Mouse (Mus musculus): ENCODE measurements around the gene Sbf2. TPM values are rescaled to one million over a fixed set of nuclear protein-coding genes. Genes with fewer than 3 reads are reported as not detected.

Gene Sbf2
- total and polyA plus RNA-seq, 2 experiments from 2014 or later, result 21.3 to 64.6 TPM

DNA sequence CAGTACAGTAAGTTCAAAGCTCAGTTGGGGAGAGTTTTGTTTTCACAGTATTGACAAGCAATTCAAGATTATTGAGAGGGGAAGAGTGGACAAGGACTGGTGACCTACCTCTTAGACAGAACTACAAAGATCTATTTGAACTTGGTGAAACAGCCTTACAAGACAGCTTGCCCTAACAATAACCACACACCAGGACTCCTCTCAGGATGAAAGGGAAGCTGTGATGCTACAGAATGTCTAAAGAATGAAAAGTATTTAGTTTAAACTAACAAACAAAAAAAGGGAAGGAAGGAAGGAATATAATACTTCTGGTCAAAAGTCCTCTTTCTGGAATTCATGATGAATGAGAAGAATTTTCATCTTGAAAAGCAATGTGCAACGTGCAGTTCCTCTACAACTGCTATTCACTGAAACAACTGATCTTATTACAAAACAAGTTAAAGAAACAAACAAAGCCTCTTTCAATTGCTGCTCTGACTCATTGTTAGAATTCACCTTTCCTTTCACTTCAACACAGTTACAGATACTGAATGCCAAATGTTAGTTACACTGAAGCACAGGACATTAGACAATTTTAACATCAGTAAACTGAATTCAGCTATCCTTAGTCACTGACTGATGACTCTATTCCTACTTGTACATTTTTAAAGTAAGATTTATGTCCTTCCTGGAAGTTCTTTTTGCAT, 89.5 kb downstream of the Sbf2 start:
- ATAC-seq (ENCODE audit: insufficient read depth, low read depth) (no peak), DNase-seq (ENCODE audit: low spot score) (no peak)
- Histone ChIP-seq H3K27me3 (ENCODE audit: control insufficient read depth, insufficient read depth, low read length) (no peaks in the 10 kb centered on the region), H3K4me3 (ENCODE audit: low read depth, low read length) (no peak overlapping the region), H3K4me1 (ENCODE audit: control insufficient read depth, insufficient read depth) (peaks cover 19% of the 10 kb centered on the region), H3K27ac (ENCODE audit: low read depth) (no peak overlapping the region), H3K9ac (replicated peaks; ENCODE audit: low read depth, low read length) (no peak overlapping the region), H3K4me2 (ENCODE audit: low read depth, low read length) (no peak overlapping the region), H3K36me3 (replicated peaks; ENCODE audit: control insufficient read depth, insufficient read depth, low read length) (no peaks in the 10 kb centered on the region), H3K9me3 (replicated peaks; ENCODE audit: control insufficient read depth, low read length) (no peaks in the 10 kb centered on the region)
- 47% methylated on average over 1 of the region's 1 CpGs for WGBS
- TF ChIP-seq EP300 (IDR thresholded peaks at IDR 0.05; ENCODE audit: low read depth) (no peak), CTCF (IDR thresholded peaks at IDR 0.05; ENCODE audit: low read depth) (no peak)

DNA sequence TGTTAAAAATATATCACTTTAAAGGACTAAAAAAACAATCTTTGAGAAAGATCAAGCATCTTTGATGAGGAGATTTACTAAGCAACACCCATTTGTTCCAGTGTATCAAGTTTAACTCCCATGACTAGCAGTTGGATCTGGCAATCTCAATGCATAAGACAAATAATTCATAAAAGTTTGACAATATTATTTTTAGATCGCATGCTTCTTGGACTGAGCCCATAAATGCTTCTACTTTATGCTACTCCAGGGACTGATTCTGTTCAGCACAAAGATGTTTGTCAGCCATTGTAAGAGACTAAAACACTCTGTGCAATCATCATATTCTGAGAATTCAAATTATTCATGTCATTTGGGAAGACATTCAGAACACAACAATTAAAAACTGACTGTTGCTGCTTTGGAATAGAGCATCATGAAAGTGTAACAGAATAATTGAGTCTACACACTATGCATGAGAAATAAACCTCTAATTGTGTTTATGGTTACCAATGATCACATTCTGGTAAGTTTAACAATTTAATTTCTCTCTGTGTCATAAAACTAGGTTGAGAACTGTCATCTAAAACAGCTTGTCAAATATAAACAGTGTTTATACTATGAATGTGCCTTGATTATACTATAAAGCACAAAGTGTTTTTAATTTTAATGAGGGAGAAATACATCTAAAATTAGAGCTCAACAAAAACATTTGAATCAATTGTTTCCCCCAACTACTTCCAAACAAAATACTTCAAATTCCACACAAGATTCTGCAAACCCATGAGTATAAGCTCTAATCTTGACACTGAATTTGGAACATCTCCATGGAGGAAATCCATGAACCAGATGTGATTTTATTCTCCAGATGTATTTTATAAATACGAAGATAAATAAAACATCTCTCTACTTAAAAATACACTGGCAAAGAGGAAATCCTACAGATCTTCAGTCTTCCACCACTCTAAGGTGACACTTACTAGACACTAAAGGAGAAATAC, 98.2 kb downstream of the Sbf2 start:
- peaks cover 3% of the 10 kb centered on the region; the same call in 1 of the 2 replicates for H3K4me1 ChIP-seq (ENCODE audit: control insufficient read depth, insufficient read depth)
- ATAC-seq (ENCODE audit: insufficient read depth, low read depth) (no peak), DNase-seq (ENCODE audit: low spot score) (no peak)
- TF ChIP-seq EP300 (IDR thresholded peaks at IDR 0.05; ENCODE audit: low read depth), result no peak
- TF ChIP-seq CTCF (IDR thresholded peaks at IDR 0.05; ENCODE audit: low read depth), result no peak
- H3K9me3 ChIP-seq (replicated peaks; ENCODE audit: control insufficient read depth, low read length), result no peaks in the 10 kb centered on the region
- no peak overlapping the region for H3K4me2 ChIP-seq (ENCODE audit: low read depth, low read length)
- H3K36me3 ChIP-seq (replicated peaks; ENCODE audit: control insufficient read depth, insufficient read depth, low read length), result no peaks in the 10 kb centered on the region
- no peak overlapping the region for H3K9ac ChIP-seq (replicated peaks; ENCODE audit: low read depth, low read length)
- H3K27me3 ChIP-seq (ENCODE audit: control insufficient read depth, insufficient read depth, low read length), result no peaks in the 10 kb centered on the region
- WGBS, result 57% methylated on average over 2 of the region's 2 CpGs
- no peak overlapping the region for H3K4me3 ChIP-seq (ENCODE audit: low read depth, low read length)
- H3K27ac ChIP-seq (ENCODE audit: low read depth), result no peak overlapping the region

GRCm38 (mm10) chr7:110514131-110514530, 100.6 kb downstream of the Sbf2 start:
- H3K4me3 ChIP-seq (ENCODE audit: low read depth, low read length), result no peak overlapping the region

DNA sequence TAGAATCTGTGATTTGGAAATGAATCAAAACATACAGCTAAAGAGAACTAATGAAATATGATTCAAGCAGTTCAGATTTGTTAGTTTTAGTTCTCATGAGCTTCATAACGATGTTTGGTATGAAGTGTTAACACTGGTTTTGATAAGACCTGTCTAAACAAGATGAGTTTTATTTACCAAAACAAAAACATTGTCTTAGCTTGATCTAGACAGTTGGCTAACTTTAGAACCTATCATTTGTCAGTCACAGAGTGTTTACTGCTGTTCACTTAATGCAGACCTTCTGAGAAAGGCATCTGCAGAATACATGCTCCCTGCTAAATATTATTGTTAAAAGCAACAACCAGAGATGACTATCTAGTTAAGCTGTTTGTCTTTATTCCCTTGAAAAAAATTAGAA, 116.1 kb downstream of the Sbf2 start:
- Histone ChIP-seq H3K36me3 (replicated peaks; ENCODE audit: control insufficient read depth, insufficient read depth, low read length) (no peaks in the 10 kb centered on the region), H3K4me3 (ENCODE audit: low read depth, low read length) (no peak overlapping the region), H3K4me2 (ENCODE audit: low read depth, low read length) (no peak overlapping the region), H3K9ac (replicated peaks; ENCODE audit: low read depth, low read length) (no peak overlapping the region), H3K27me3 (ENCODE audit: control insufficient read depth, insufficient read depth, low read length) (no peaks in the 10 kb centered on the region), H3K27ac (ENCODE audit: low read depth) (no peak overlapping the region), H3K4me1 (ENCODE audit: control insufficient read depth, insufficient read depth) (no peaks in the 10 kb centered on the region), H3K9me3 (replicated peaks; ENCODE audit: control insufficient read depth, low read length) (peaks cover 6% of the 10 kb centered on the region; the same call in 1 of the 2 replicates)
- ATAC-seq (ENCODE audit: insufficient read depth, low read depth), result no peak
- DNase-seq (ENCODE audit: low spot score), result no peak
- TF ChIP-seq CTCF (IDR thresholded peaks at IDR 0.05; ENCODE audit: low read depth), result no peak
- no peak for TF ChIP-seq EP300 (IDR thresholded peaks at IDR 0.05; ENCODE audit: low read depth)
- 67% methylated on average over 1 of the region's 1 CpGs for WGBS

More at GRCm38 (mm10) chr7:110514131-110514530, 100.6 kb downstream of the Sbf2 start:
- Histone ChIP-seq H3K9ac (replicated peaks; ENCODE audit: low read depth, low read length) (no peak overlapping the region), H3K4me2 (ENCODE audit: low read depth, low read length) (no peak overlapping the region), H3K27ac (ENCODE audit: low read depth) (no peak overlapping the region), H3K9me3 (replicated peaks; ENCODE audit: control insufficient read depth, low read length) (no peaks in the 10 kb centered on the region), H3K36me3 (replicated peaks; ENCODE audit: control insufficient read depth, insufficient read depth, low read length) (no peaks in the 10 kb centered on the region), H3K27me3 (ENCODE audit: control insufficient read depth, insufficient read depth, low read length) (no peaks in the 10 kb centered on the region), H3K4me1 (ENCODE audit: control insufficient read depth, insufficient read depth) (peaks cover 3% of the 10 kb centered on the region; the same call in 1 of the 2 replicates)
- no peak for ATAC-seq (ENCODE audit: insufficient read depth, low read depth)
- DNase-seq (ENCODE audit: low spot score), result no peak
- TF ChIP-seq CTCF (IDR thresholded peaks at IDR 0.05; ENCODE audit: low read depth), result no peak
- no peak for TF ChIP-seq EP300 (IDR thresholded peaks at IDR 0.05; ENCODE audit: low read depth)

DNA sequence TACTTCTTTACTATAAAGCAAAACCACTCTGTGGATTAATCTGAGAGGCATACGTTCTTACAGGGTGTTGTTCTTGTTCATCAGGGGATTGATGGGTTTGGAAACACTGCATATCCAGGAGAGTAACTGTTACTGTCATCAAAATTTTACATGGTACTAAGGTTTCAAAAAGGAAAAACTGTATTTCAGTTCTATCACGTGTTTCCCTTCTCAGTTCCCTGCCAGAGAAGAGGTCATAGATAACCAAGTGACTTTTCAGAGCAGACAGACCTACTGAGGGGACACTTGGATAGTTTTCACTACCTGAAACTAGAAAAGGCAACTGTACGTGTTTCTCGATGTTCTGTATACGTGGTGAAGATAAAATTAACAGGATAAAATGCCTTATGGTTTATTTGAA, 123.7 kb downstream of the Sbf2 start:
- Histone ChIP-seq H3K4me1 (ENCODE audit: control insufficient read depth, insufficient read depth) (no peaks in the 10 kb centered on the region), H3K27ac (ENCODE audit: low read depth) (no peak overlapping the region), H3K4me2 (ENCODE audit: low read depth, low read length) (no peak overlapping the region), H3K4me3 (ENCODE audit: low read depth, low read length) (no peak overlapping the region), H3K9me3 (replicated peaks; ENCODE audit: control insufficient read depth, low read length) (no peaks in the 10 kb centered on the region), H3K27me3 (ENCODE audit: control insufficient read depth, insufficient read depth, low read length) (no peaks in the 10 kb centered on the region), H3K9ac (replicated peaks; ENCODE audit: low read depth, low read length) (no peak overlapping the region), H3K36me3 (replicated peaks; ENCODE audit: control insufficient read depth, insufficient read depth, low read length) (no peaks in the 10 kb centered on the region)
- WGBS, result 77% methylated on average over 5 of the region's 5 CpGs
- no peak for ATAC-seq (ENCODE audit: insufficient read depth, low read depth)
- no peak for DNase-seq (ENCODE audit: low spot score)
- TF ChIP-seq EP300 (IDR thresholded peaks at IDR 0.05; ENCODE audit: low read depth), result no peak
- TF ChIP-seq CTCF (IDR thresholded peaks at IDR 0.05; ENCODE audit: low read depth), result no peak

All from heart, postnatal 0 days (tissue).